Mouse (Mus musculus): ENCODE measurements around the gene Kat2b. TPM values are rescaled to one million over a fixed set of nuclear protein-coding genes. Genes with fewer than 3 reads are reported as not detected.
"Not testable (repeated sequence)": the region's sequence is repeated elsewhere in the genome, so short reads cannot be mapped to it uniquely, and the experiment has no call there.

The Kat2b gene
- total RNA-seq (2014; rRNA removed) (19.7 and 20.9 TPM in 2 replicates), polyA plus RNA-seq (2015; fragmentation: Nextera tagmentation; extraction: Ambion mirVana) (1.7 and 2.4 TPM in 2 replicates)

DNA sequence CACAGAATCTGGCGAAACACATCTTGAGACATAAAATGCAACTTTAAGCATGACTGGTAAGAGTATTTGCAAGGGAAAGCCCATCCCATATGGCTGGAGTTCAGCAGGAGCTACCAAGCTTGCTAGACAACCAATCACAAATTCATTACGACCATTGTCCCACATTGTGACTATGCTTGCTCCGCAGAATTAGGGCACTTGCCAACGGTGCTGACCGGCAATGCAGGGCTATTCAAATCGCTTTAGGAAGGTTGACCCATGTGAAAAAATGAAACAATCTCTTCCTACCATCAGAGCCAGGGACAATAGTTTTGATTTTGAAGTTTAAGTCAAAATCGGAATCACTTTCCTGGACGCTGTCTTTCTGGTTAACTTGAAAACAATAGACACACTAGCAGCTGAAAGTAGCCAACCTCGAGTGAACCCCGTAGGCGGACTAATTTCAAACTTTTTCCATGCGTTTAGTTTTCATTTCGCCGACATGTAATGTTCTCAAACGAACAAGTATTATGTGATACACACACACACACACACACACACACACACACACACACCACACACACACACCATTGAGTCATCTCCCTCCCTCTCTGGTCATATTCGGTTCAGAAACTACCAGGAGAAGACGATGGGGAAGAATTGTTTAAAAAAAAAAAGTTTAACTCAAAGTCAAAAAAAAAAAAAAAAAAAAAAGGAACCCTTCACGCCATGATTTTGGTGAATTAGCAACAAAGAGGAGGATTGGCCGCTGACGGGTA, at the start of gene Kat2b:
Gene Kat2b, plus strand, starts transcription at position 701 of the 758 bp plus-strand sequence.
- peak within 1 kb of the TSS; percentile 92 for H3K27ac ChIP-seq (ENCODE audit: low read depth, low read length)
- under 1% methylated on average over 20 of the region's 20 CpGs for WGBS
- no peaks in the 10 kb centered on the region for H3K9me3 ChIP-seq (ENCODE audit: low read length)

DNA sequence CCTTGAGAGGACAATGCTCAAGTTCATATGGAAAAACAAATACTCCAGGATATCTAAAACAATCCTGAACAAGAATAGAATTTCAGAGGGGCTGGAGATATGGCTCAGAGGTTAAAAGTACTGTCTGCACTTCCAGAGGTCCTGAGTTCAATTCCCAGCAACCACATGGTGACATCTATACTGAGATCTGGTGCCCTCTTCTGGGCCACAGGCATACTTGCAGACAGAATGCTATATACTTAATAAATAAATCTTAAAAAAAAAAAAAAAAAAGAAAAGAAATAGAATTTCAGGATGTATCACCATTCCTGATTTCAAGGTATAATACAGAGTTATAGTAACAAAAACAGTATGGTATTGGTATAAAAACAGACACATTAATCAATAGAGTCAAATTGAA, 47.3 kb upstream of the Kat2b start:
- no peak overlapping the region for H3K4me2 ChIP-seq (ENCODE audit: low read depth)
- no peaks in the 10 kb centered on the region for H3K9me3 ChIP-seq (ENCODE audit: low read length)
- no peak for TF ChIP-seq CTCF (IDR thresholded peaks at IDR 0.05; ENCODE audit: low read depth)
- H3K4me1 ChIP-seq (ENCODE audit: insufficient read depth): no peaks in the 10 kb centered on the region
- no peaks in the 10 kb centered on the region for H3K36me3 ChIP-seq (ENCODE audit: insufficient read depth)
- H3K27me3 ChIP-seq (ENCODE audit: insufficient read depth, low read length): no peaks in the 10 kb centered on the region
- H3K4me3 ChIP-seq (ENCODE audit: low read depth, low read length): no peak overlapping the region
- no peak overlapping the region for H3K9ac ChIP-seq
- no peak for ATAC-seq
- DNase-seq: no peak
- no peak overlapping the region for H3K27ac ChIP-seq (ENCODE audit: low read depth, low read length)

More for the DNA sequence above, at the start of gene Kat2b:
- Histone ChIP-seq H3K4me1 (ENCODE audit: insufficient read depth) (peaks cover 19% of the 10 kb centered on the region; the same call in 1 of the 2 replicates), H3K27me3 (ENCODE audit: insufficient read depth, low read length) (no peaks in the 10 kb centered on the region), H3K4me2 (ENCODE audit: low read depth) (peak within 1 kb of the TSS; percentile 81), H3K4me3 (ENCODE audit: low read depth, low read length) (peak within 1 kb of the TSS; percentile 87), H3K9ac (peak within 1 kb of the TSS; percentile 86), H3K36me3 (ENCODE audit: insufficient read depth) (no peaks in the 10 kb centered on the region)
- DNase-seq: peak; percentile 29
- ATAC-seq: no peak
- no peak for TF ChIP-seq CTCF (IDR thresholded peaks at IDR 0.05; ENCODE audit: low read depth)

DNA sequence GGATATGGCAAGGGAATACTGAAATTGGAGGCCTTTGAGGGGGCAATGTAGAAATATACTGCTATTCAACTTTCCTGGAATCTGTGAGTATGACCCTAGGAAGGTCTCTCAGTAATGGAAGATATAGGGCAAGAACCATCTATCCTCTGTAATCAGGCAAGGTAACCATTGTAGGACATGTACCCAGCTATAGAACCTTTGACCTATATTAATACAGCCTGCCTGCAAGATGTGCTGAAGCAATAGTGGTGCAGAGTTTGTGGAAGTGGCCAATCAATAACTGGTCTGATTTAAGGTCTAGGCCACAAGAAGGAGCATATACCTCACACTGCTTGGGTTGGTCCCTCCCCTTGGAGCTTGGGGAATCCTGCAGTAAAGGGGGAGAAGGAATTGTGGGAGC, 46.2 kb upstream of the Kat2b start:
- DNase-seq (no peak), ATAC-seq (no peak)
- Histone ChIP-seq H3K27ac (ENCODE audit: low read depth, low read length) (no peak overlapping the region), H3K9me3 (ENCODE audit: low read length) (no peaks in the 10 kb centered on the region), H3K27me3 (ENCODE audit: insufficient read depth, low read length) (no peaks in the 10 kb centered on the region), H3K4me1 (ENCODE audit: insufficient read depth) (no peaks in the 10 kb centered on the region), H3K36me3 (ENCODE audit: insufficient read depth) (no peaks in the 10 kb centered on the region), H3K4me3 (ENCODE audit: low read depth, low read length) (no peak overlapping the region), H3K4me2 (ENCODE audit: low read depth) (no peak overlapping the region), H3K9ac (no peak overlapping the region)
- no peak for TF ChIP-seq CTCF (IDR thresholded peaks at IDR 0.05; ENCODE audit: low read depth)

GRCm38 (mm10) chr17:53528034-53528433, 38.6 kb upstream of the Kat2b start:
- H3K27ac ChIP-seq (ENCODE audit: low read depth, low read length): no peak overlapping the region
- H3K9ac ChIP-seq: no peak overlapping the region
- WGBS: 92% methylated on average over 2 of the region's 2 CpGs

DNA sequence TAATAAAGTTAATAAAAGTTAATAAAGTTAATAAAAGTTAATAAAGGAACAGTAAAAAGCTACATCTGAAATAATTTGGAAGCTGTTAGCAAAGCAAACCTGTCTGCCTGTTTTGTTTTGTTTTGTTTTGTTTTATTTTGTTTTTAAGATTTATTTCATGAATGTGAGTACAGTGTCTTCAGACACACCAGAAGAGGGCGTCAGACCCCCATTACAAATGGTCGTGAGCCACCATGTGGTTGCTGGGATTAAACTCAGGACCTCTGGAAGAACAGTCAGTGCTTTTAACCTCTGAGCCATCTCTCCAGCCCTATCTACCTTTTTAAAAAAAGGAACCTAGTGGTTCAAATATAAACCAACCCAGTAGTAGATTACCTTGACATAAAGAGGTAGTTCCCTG, 35.5 kb upstream of the Kat2b start:
- 59% methylated on average over 2 of the region's 2 CpGs for whole genome bisulfite sequencing
- Histone ChIP-seq H3K9me3 (ENCODE audit: low read length) (no peaks in the 10 kb centered on the region), H3K9ac (no peak overlapping the region), H3K4me2 (ENCODE audit: low read depth) (no peak overlapping the region), H3K27ac (ENCODE audit: low read depth, low read length) (no peak overlapping the region), H3K4me3 (ENCODE audit: low read depth, low read length) (no peak overlapping the region), H3K27me3 (ENCODE audit: insufficient read depth, low read length) (no peaks in the 10 kb centered on the region), H3K36me3 (ENCODE audit: insufficient read depth) (no peaks in the 10 kb centered on the region), H3K4me1 (ENCODE audit: insufficient read depth) (no peaks in the 10 kb centered on the region)
- ATAC-seq (no peak), DNase-seq (no peak)
- no peak; the same call in 1 of the 2 replicates for TF ChIP-seq CTCF (IDR thresholded peaks at IDR 0.05; ENCODE audit: low read depth)

More at GRCm38 (mm10) chr17:53528034-53528433, 38.6 kb upstream of the Kat2b start:
- H3K4me1 ChIP-seq (ENCODE audit: insufficient read depth): no peaks in the 10 kb centered on the region
- no peaks in the 10 kb centered on the region for H3K27me3 ChIP-seq (ENCODE audit: insufficient read depth, low read length)
- TF ChIP-seq CTCF (IDR thresholded peaks at IDR 0.05; ENCODE audit: low read depth): no peak
- no peaks in the 10 kb centered on the region for H3K36me3 ChIP-seq (ENCODE audit: insufficient read depth)
- no peak overlapping the region for H3K4me3 ChIP-seq (ENCODE audit: low read depth, low read length)
- H3K4me2 ChIP-seq (ENCODE audit: low read depth): no peak overlapping the region
- DNase-seq (no peak), ATAC-seq (no peak)
- H3K9me3 ChIP-seq (ENCODE audit: low read length): no peaks in the 10 kb centered on the region

GRCm38 (mm10) chr17:53532425-53532824, 34.2 kb upstream of the Kat2b start:
- no peak overlapping the region for H3K4me3 ChIP-seq (ENCODE audit: low read depth, low read length)
- no peaks in the 10 kb centered on the region for H3K4me1 ChIP-seq (ENCODE audit: insufficient read depth)
- DNase-seq: no peak
- no peaks in the 10 kb centered on the region for H3K9me3 ChIP-seq (ENCODE audit: low read length)
- WGBS: 73% methylated on average over 2 of the region's 2 CpGs
- H3K27ac ChIP-seq (ENCODE audit: low read depth, low read length): no peak overlapping the region
- no peak for TF ChIP-seq CTCF (IDR thresholded peaks at IDR 0.05; ENCODE audit: low read depth)
- H3K4me2 ChIP-seq (ENCODE audit: low read depth): no peak overlapping the region
- ATAC-seq: no peak
- H3K36me3 ChIP-seq (ENCODE audit: insufficient read depth): no peaks in the 10 kb centered on the region
- no peaks in the 10 kb centered on the region for H3K27me3 ChIP-seq (ENCODE audit: insufficient read depth, low read length)
- H3K9ac ChIP-seq: no peak overlapping the region

DNA sequence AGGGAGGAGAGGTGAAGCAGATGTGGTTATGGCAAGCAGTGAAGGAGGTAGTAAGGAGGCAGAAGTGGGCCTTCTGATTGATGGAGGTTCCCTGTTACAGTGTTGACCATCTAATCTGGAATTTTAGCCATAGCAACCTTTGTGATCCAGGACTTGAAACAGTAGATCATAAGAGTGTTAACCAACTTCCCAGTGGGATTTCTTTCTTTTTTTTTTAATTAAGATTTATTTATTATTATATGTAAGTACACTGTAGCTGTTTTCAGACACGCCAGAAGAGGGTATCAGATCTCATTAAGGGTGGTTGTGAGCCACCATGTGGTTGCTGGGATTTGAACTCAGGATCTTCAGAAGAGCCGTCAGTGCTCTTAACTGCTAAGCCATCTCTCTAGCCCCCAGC, 27.3 kb upstream of the Kat2b start, which contains the start of gene Pp2d1:
Gene Pp2d1, minus strand, starts transcription at position 101 of the 400 bp plus-strand sequence.
- ATAC-seq; H3K4me2 ChIP-seq (ENCODE audit: low read depth); H3K4me3 ChIP-seq (ENCODE audit: low read depth, low read length); H3K9me3 ChIP-seq (ENCODE audit: low read length); H3K36me3 ChIP-seq (ENCODE audit: insufficient read depth); H3K27ac ChIP-seq (ENCODE audit: low read depth, low read length); H3K27me3 ChIP-seq (ENCODE audit: insufficient read depth, low read length); H3K9ac ChIP-seq; DNase-seq; H3K4me1 ChIP-seq (ENCODE audit: insufficient read depth): not testable (repeated sequence)
- 93% methylated on average over 2 of the region's 2 CpGs for WGBS

All from forebrain, postnatal 0 days (tissue).